Mouse (Mus musculus) urinary bladder, adult 2 months (tissue): ENCODE measurements around the gene Safb. TPM values are rescaled to one million over a fixed set of nuclear protein-coding genes. Genes with fewer than 3 reads are reported as not detected.

ENCODE experiments used
- DNase-seq: peaks from one replicate; pipeline ENCODE4 v3.0.0; 2022; ENCODE audit warnings: low spot score
- polyA plus RNA-seq: library from polyadenylated mRNA; depleted of rRNA; stranded (reverse); fragments of >200 nt; gene quantifications from 2 replicates; pipeline ENCODE4 v1.2.3, GENCODE M21; 2012

Safb gene
- polyA plus RNA-seq, 1 experiment: 47.8 TPM

- no peak for DNase-seq
Measured at GRCm38 (mm10) chr17:56560131-56560530, 24.5 kb upstream of the Safb start.

- DNase-seq: no peak
Measured at GRCm38 (mm10) chr17:56561866-56562265, 22.8 kb upstream of the Safb start.

GRCm38 (mm10) chr17:56566293-56566692 lies 18.3 kb upstream of the Safb start:
- DNase-seq: no peak

GRCm38 (mm10) chr17:56566918-56567317 lies 17.7 kb upstream of the Safb start:
- no peak for DNase-seq

GRCm38 (mm10) chr17:56567370-56567769 lies 17.3 kb upstream of the Safb start:
- DNase-seq: no peak

GRCm38 (mm10) chr17:56570287-56570686 lies 14.3 kb upstream of the Safb start:
- no peak for DNase-seq

- DNase-seq: no peak
Measured at GRCm38 (mm10) chr17:56572154-56572553, 12.5 kb upstream of the Safb start.

GRCm38 (mm10) chr17:56572939-56573338 lies 11.7 kb upstream of the Safb start:
- DNase-seq: no peak

- DNase-seq: no peak
Measured at GRCm38 (mm10) chr17:56583071-56583470, 1.6 kb upstream of the Safb start.

- DNase-seq: peak; percentile 37
Measured at GRCm38 (mm10) chr17:56583611-56584256, 891 bp upstream of the Safb start.

- DNase-seq: no peak
Measured at GRCm38 (mm10) chr17:56585171-56585821, 671 bp downstream of the Safb start.

GRCm38 (mm10) chr17:56587773-56588172 lies 3.1 kb downstream of the Safb start:
- DNase-seq: no peak

GRCm38 (mm10) chr17:56588921-56589320 lies 4.3 kb downstream of the Safb start:
- no peak for DNase-seq

- DNase-seq: no peak
Measured at GRCm38 (mm10) chr17:56592553-56592952, 7.9 kb downstream of the Safb start.

- no peak for DNase-seq
Measured at GRCm38 (mm10) chr17:56593527-56594271, 9.1 kb downstream of the Safb start.

- no peak for DNase-seq
Measured at GRCm38 (mm10) chr17:56603186-56604069, 18.8 kb downstream of the Safb start.

- DNase-seq: no peak
Measured at GRCm38 (mm10) chr17:56604070-56604380, 19.4 kb downstream of the Safb start.

- DNase-seq: no peak
Measured at GRCm38 (mm10) chr17:56604422-56604821, 19.8 kb downstream of the Safb start.

- no peak for DNase-seq
Measured at GRCm38 (mm10) chr17:56605431-56605830, 20.8 kb downstream of the Safb start.

GRCm38 (mm10) chr17:56607521-56608062 lies 23.0 kb downstream of the Safb start:
- no peak for DNase-seq

GRCm38 (mm10) chr17:56608699-56609098 lies 24.1 kb downstream of the Safb start:
- DNase-seq: no peak
